Mouse (Mus musculus): ENCODE results near the gene Ptcd2. TPM values are rescaled to one million over a fixed set of nuclear protein-coding genes. Genes with fewer than 3 reads are reported as not detected.
"Not testable (repeated sequence)": the region's sequence is repeated elsewhere in the genome, so short reads cannot be mapped to it uniquely, and the experiment has no call there.

Ptcd2 gene
- polyA plus RNA-seq, 1 experiment: 10.8 TPM

DNA sequence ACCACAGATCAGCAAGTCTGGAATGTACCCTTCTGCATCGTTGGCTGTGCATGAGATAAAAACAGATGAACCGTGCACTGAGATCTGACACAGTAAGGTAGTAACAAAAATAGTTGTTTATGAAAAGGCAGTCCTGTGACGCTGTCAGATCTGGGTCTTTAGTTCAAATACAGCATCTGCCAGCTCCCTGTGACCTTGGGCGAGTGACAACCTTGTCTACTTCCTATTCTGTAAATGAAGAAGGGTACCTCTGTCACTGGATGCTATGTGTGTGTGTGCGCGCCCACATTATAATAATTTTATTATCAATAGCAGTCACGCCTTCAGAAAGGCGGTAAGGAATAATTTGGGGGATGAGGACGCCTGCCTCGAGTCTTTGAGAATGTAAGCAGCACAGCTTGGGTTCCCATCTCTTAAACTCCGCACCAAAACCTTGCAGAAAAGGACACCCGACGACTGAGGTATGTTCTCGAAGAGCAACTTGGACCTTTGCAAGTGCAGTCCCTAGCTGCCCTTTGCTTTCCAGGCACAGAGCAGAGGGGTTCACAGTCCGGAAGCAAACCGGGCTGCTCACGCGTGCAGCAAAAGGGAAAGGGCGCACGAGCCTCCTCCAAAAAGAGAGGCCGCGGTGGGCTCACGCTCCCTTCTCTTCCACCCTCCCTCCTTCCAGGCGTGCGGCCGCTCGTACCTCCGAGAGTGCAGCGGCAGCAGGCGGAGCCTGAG, 468 bp downstream of the Ptcd2 start:
- WGBS: 1% methylated on average over 30 of the region's 30 CpGs
- no peak for TF ChIP-seq POLR2A (IDR thresholded peaks at IDR 0.05; ENCODE audit: borderline replicate concordance, extremely low read depth, low read depth, low read length)
- no peak for TF ChIP-seq CTCF (IDR thresholded peaks at IDR 0.05; ENCODE audit: insufficient read depth, low read length)
- peaks cover 4% of the 10 kb centered on the region; the same call in 1 of the 2 replicates for H3K4me1 ChIP-seq (ENCODE audit: control insufficient read depth, insufficient read depth, low read length)
- DNase-seq: no peak
- peak overlapping the region; percentile 97 for H3K4me3 ChIP-seq (replicated peaks; ENCODE audit: extremely low read depth, low read depth, low read length)

DNA sequence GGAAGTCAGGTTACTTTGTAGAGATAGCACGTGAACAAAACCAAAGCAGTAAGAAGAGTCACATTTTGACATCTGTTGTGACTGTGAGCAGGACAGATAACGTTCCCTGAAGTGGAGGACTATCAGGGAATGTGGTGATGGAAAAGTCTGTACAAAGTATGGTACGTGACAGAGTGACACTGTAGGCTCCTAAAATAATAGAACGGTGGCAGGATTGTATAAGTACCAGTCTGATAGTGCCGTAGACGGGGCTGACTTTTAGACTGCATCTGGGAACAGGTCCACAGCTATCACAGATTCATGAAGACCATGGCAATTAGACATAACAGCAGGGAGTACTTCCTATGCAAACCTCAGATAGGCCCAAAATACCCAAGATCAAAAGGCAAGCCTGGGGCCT, 3.0 kb downstream of the Ptcd2 start:
- DNase-seq: no peak
- WGBS: 91% methylated on average over 6 of the region's 6 CpGs
- H3K4me1 ChIP-seq (ENCODE audit: control insufficient read depth, insufficient read depth, low read length): peaks cover 4% of the 10 kb centered on the region; the same call in 1 of the 2 replicates
- TF ChIP-seq POLR2A (IDR thresholded peaks at IDR 0.05; ENCODE audit: borderline replicate concordance, extremely low read depth, low read depth, low read length): no peak
- TF ChIP-seq CTCF (IDR thresholded peaks at IDR 0.05; ENCODE audit: insufficient read depth, low read length): no peak
- no peak overlapping the region for H3K4me3 ChIP-seq (replicated peaks; ENCODE audit: extremely low read depth, low read depth, low read length)

DNA sequence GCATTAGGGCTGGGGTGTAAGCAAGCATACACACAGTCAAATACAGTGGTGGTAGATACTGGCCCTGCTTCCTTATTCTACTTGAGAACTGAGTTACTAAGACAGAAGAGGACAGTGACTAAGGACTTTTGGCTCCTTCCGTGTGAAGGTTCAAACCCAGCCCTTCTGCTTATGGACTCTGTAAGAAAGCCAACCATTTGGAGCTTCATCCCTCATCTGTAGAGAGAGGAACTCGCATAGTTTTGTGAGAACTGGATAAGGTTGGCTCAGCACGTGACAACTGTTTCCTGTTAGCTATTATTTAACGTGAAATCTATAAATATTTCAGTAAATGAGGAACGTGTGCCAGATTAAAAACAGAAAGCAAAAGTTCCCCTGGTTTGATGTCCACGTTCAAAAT, 7.0 kb downstream of the Ptcd2 start:
- 42% methylated on average over 6 of the region's 6 CpGs for WGBS
- H3K4me3 ChIP-seq (replicated peaks; ENCODE audit: extremely low read depth, low read depth, low read length): no peak overlapping the region
- H3K4me1 ChIP-seq (ENCODE audit: control insufficient read depth, insufficient read depth, low read length): no peaks in the 10 kb centered on the region
- TF ChIP-seq CTCF (IDR thresholded peaks at IDR 0.05; ENCODE audit: insufficient read depth, low read length) (no peak), POLR2A (IDR thresholded peaks at IDR 0.05; ENCODE audit: borderline replicate concordance, extremely low read depth, low read depth, low read length) (no peak)
- no peak for DNase-seq

DNA sequence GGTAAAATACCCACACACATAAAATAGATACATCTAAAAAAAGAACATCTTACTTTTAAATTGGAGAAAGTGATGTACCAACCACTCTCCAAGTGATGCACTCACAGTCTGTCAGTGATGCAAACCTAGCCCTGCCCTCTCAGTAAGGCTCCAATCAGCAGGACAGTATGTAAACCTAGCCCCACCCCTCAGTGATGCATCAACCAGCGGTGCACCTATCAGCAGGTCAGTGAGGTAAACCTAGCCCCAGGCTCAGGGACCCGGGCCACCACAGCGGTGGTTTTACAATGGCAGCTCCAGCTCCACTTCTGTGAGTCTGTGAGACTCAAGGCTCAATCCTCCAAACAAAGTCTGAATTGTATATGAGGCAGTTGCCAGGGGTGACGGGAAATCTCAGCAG, 13.2 kb downstream of the Ptcd2 start:
- Histone ChIP-seq H3K4me1 (ENCODE audit: control insufficient read depth, insufficient read depth, low read length) (no peaks in the 10 kb centered on the region), H3K4me3 (replicated peaks; ENCODE audit: extremely low read depth, low read depth, low read length) (no peak overlapping the region)
- no peak for DNase-seq
- TF ChIP-seq CTCF (IDR thresholded peaks at IDR 0.05; ENCODE audit: insufficient read depth, low read length) (no peak), POLR2A (IDR thresholded peaks at IDR 0.05; ENCODE audit: borderline replicate concordance, extremely low read depth, low read depth, low read length) (no peak)
- 80% methylated on average over 4 of the region's 4 CpGs for WGBS

DNA sequence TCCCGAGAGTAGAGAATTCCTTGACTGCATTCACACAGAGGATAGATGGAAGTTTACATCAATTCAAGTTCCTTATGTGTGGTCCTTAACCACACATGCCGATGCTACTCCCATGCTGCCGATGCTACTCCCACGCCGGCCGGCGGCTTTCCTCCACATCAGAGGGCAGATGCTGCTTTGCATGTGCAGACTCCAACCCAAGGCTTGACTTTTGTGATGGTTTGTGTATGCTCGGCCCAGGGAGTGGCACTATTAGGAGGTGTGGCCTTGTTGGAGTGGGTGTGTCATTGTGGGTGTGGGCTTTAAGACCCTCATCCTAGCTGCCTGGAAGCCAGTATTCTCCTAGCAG, 20.2 kb downstream of the Ptcd2 start:
- not testable (repeated sequence) for H3K4me1 ChIP-seq (ENCODE audit: control insufficient read depth, insufficient read depth, low read length); H3K4me3 ChIP-seq (replicated peaks; ENCODE audit: extremely low read depth, low read depth, low read length)
- WGBS: 87% methylated on average over 8 of the region's 8 CpGs

DNA sequence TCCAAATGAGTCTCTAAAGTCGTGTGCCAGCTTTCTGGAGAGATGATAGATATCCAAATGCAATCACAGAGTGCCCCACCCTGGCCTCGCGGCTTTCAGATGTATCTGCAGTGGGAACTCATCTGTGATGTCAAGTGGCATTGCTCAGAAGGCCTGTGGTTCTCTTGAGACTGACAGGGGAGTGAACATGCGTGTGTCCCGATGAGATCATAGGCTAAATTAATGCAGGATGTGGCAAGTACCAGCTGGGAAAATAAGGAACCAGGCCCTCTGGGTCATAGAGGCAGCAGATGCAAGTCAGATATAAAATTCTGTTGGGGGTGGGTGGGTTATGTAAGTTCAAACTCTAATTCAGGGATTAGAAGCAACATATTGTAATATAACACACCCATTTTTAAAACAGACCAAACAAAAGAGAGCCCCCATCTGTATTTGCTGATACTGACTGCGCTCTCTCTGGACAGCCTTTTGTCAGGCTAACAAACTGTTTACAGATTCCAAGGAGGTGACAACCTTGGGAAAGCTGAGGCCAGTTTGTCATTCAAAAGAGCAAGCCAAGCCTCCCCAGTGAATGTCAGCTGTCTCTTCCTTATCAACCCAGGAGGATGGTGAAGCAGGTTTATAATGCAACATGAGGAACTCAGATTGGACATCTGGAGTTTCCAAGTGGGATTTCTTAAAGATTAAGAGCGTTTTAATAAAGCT, 20.7 kb downstream of the Ptcd2 start:
- no peak for DNase-seq
- WGBS: 49% methylated on average over 7 of the region's 7 CpGs
- TF ChIP-seq POLR2A (IDR thresholded peaks at IDR 0.05; ENCODE audit: borderline replicate concordance, extremely low read depth, low read depth, low read length) (no peak), CTCF (IDR thresholded peaks at IDR 0.05; ENCODE audit: insufficient read depth, low read length) (no peak)
- Histone ChIP-seq H3K4me3 (replicated peaks; ENCODE audit: extremely low read depth, low read depth, low read length) (no peak overlapping the region), H3K4me1 (ENCODE audit: control insufficient read depth, insufficient read depth, low read length) (no peaks in the 10 kb centered on the region)

More for the DNA sequence above, 20.2 kb downstream of the Ptcd2 start:
- not testable (repeated sequence) for DNase-seq

DNA sequence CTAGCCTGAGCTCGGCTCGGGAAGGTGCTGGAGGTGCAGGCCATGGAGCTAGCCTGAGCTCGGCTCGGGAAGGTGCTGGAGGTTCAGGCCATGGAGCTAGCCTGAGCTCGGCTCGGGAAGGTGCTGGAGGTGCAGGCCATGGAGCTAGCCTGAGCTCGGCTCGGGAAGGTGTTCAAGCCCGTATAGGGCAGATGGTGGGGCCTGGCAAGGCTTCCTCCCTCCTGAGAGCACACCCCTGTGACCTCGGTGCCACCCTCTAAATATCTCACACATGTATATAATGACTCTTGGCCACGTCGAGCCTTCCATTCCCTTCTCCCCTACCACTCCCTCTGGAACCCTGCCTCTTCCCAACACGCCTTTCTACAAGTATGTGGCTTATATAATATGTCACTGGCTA, 21.6 kb downstream of the Ptcd2 start:
- not testable (repeated sequence) for H3K4me1 ChIP-seq (ENCODE audit: control insufficient read depth, insufficient read depth, low read length); DNase-seq; H3K4me3 ChIP-seq (replicated peaks; ENCODE audit: extremely low read depth, low read depth, low read length)
- WGBS: 85% methylated on average over 13 of the region's 13 CpGs

DNA sequence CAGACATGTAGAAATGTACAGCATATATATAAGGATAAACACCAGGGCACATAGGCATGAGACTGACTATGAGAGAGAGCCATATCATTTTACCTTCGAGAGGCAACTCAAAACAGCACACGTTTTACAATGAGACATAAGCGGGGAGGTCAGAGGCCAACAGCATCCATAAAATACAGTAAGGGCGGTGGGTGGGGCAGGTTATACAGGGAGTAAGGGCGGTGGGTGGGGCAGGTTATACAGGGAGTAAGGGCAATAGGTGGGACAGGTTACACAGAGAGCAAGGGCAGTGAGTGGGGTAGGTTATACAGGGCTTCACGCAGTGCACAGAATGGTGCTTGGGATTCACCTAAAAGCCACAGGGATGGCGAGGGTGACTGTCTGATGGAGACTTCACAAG, 24.1 kb downstream of the Ptcd2 start:
- TF ChIP-seq CTCF (IDR thresholded peaks at IDR 0.05; ENCODE audit: insufficient read depth, low read length) (no peak), POLR2A (IDR thresholded peaks at IDR 0.05; ENCODE audit: borderline replicate concordance, extremely low read depth, low read depth, low read length) (no peak)
- DNase-seq: no peak
- Histone ChIP-seq H3K4me1 (ENCODE audit: control insufficient read depth, insufficient read depth, low read length) (no peaks in the 10 kb centered on the region), H3K4me3 (replicated peaks; ENCODE audit: extremely low read depth, low read depth, low read length) (no peak overlapping the region)
- WGBS: 93% methylated on average over 7 of the region's 7 CpGs

DNA sequence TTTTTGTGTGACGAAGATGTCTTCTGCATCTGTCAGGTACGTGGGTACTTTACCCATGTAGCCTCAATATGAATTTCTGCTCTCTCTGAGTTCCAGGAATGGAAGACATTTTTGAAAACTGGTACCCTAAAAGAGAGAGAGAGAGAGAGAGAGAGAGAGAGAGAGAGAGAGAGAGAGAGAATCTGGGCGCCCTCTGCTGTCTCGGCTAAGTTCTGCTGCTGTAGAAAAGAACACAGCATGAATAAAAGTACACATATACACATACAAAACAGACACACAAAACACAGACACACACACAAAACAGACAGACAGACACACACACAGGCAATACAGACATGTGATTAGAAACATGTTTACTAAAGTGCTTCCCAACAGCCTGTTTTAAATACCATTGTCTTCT, 27.4 kb downstream of the Ptcd2 start:
- peak; percentile 20 for DNase-seq
- TF ChIP-seq CTCF (IDR thresholded peaks at IDR 0.05; ENCODE audit: insufficient read depth, low read length): no peak
- TF ChIP-seq POLR2A (IDR thresholded peaks at IDR 0.05; ENCODE audit: borderline replicate concordance, extremely low read depth, low read depth, low read length): no peak
- WGBS: 47% methylated on average over 4 of the region's 4 CpGs
- H3K4me1 ChIP-seq (ENCODE audit: control insufficient read depth, insufficient read depth, low read length): no peaks in the 10 kb centered on the region
- no peak overlapping the region for H3K4me3 ChIP-seq (replicated peaks; ENCODE audit: extremely low read depth, low read depth, low read length)

DNA sequence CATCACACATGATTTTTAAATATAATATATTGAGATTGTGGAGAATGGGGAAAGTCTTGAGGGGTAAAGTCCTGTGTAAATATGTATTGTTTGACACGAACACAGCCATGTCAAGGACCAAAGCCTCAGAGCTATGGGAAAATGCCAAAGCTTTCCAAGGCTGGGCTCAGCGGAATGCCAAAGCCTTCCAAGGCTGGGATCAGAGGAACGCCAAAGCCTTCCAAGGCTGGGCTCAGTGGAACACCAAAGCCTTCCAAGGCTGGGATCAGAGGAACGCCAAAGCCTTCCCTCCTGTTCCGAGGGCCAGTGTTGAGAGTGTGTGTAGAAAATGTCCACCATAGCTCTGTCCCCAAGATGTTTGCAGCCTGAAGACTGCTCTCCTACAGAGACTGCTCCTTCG, 28.1 kb downstream of the Ptcd2 start:
- DNase-seq: no peak
- H3K4me3 ChIP-seq (replicated peaks; ENCODE audit: extremely low read depth, low read depth, low read length): no peak overlapping the region
- 61% methylated on average over 6 of the region's 6 CpGs for WGBS
- TF ChIP-seq POLR2A (IDR thresholded peaks at IDR 0.05; ENCODE audit: borderline replicate concordance, extremely low read depth, low read depth, low read length) (no peak), CTCF (IDR thresholded peaks at IDR 0.05; ENCODE audit: insufficient read depth, low read length) (no peak)
- no peaks in the 10 kb centered on the region for H3K4me1 ChIP-seq (ENCODE audit: control insufficient read depth, insufficient read depth, low read length)

All from lung, adult 2 months (tissue).